Mouse (Mus musculus) pancreas, adult 10 weeks (tissue): ENCODE results near the gene Zdhhc6. TPM values are rescaled to one million over a fixed set of nuclear protein-coding genes. Genes with fewer than 3 reads are reported as not detected.

Experiments
- polyA plus RNA-seq: library from polyadenylated mRNA; stranded (reverse); fragments of 350-450 nt; fragmentation: Illumina TruSeq; extraction: RNeasy Lipid Tissue Mini Kit (QIAGEN cat#74804); gene quantifications from one replicate; pipeline ENCODE4 v1.2.3, GENCODE M21; 2015; ENCODE audit warnings: low read depth, low replicate concordance; ENCODE audit not compliant: insufficient read depth

Zdhhc6 gene
- 8.8 TPM for polyA plus RNA-seq

GRCm38 (mm10) chr19:55315452-55316108 lies at the start of gene Zdhhc6:
Gene Zdhhc6 (minus strand): TSS chr19:55316032.

GRCm38 (mm10) chr19:55316109-55316714 lies 380 bp upstream of the Zdhhc6 start, which contains the start of gene Vti1a:
Gene Vti1a (plus strand): TSS chr19:55316295.

GRCm38 (mm10) chr19:55251383-55252124 lies 64.3 kb downstream of the Zdhhc6 start, which contains the start of gene Acsl5:
Gene Acsl5 (plus strand): TSS chr19:55251938.

GRCm38 (mm10) chr19:55241186-55241645 lies 74.6 kb downstream of the Zdhhc6 start, which contains the start of gene Gucy2g:
Gene Gucy2g (minus strand): TSS chr19:55241236.

Other genes with a start within 250 kb of the Zdhhc6 start
- gene Gpam, start 188.8 kb downstream of the Zdhhc6 start, polyA plus RNA-seq = 6.9 TPM
- not detected for gene Tectb, start 135.3 kb downstream of the Zdhhc6 start, polyA plus RNA-seq
- gene Gucy2g, start 74.8 kb downstream of the Zdhhc6 start, polyA plus RNA-seq = not detected
- gene Acsl5, start 64.1 kb downstream of the Zdhhc6 start, polyA plus RNA-seq = 16.1 TPM
- gene Vti1a, start 263 bp upstream of the Zdhhc6 start, polyA plus RNA-seq = 3.6 TPM